Mouse (Mus musculus) megakaryocyte, embryonic 14.5 days (primary cell): ENCODE data around the gene Svopl.

ENCODE experiments used
- FLI1 ChIP-seq: IDR thresholded peaks from 2 replicates; pipeline ENCODE4 v1.6.1; 2012; ENCODE audit warnings: low read length, inconsistent platforms, mixed read lengths
- GATA1 ChIP-seq: IDR thresholded peaks from 3 replicates; pipeline ENCODE4 v1.6.1; 2012; ENCODE audit warnings: mixed read lengths, low read length, inconsistent platforms, borderline replicate concordance

DNA sequence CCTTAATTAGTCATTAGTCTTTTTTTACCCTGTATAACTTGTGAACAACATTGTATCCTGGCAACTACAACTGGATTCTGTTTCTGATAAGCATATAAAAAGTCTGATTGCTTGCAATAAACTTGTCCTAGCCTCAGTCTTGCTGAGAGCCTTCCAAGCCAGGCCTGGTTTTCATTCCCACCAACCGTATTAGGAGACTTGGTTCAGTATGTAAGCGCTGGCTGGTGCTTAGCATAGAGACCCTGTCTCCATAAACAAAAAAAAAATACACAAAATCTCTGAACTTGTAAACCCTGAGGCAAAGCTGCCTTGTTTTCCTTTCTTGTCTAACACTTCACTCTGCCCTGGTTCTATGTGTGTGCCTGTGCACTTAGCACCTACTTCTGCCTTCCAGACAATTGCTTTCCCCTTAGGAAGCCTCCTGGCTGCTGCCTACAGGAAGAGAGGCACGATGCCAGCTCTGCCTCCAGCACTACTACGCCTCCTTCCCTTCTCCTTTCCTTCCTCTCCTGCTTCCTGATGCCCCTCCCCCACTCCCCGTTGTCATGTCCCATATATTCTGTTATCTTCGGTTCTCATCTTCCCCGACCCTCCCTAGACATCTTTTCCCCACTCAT, 14.8 kb downstream of the Svopl start:
- TF ChIP-seq GATA1 (no peak), FLI1 (no peak)
